Mouse (Mus musculus) heart, adult 8-10 months (tissue): ENCODE measurements around the gene Foxr1. TPM values are rescaled to one million over a fixed set of nuclear protein-coding genes. Genes with fewer than 3 reads are reported as not detected.

Experiments
- microRNA-seq: library from miRNA; unstranded; fragments of <30 nt; microRNA quantifications from one replicate; pipeline ENCODE4 v1.2.0, GENCODE M21; 2022
- total RNA-seq, 4 experiments: library from RNA; stranded (reverse); gene quantifications; 2 replicates each; pipeline ENCODE4 v1.2.4; 2022

Gene Foxr1
- total RNA-seq, 4 experiments from 2014 or later, result not detected

Small RNAs within 50 kb of the gene (microRNA-seq; reads per million reads assigned to microRNA genes)
- gene Mir7085, result 0.84 reads per million

Other genes starting within 250 kb of the Foxr1 start
- gene Cbl, start 207.1 kb downstream of the Foxr1 start, total RNA-seq, result 10 to 100 TPM; 14.8 to 18.9 (median 17.4) TPM
- not detected for gene Ccdc153, start 200.5 kb downstream of the Foxr1 start, total RNA-seq
- gene Pdzd3, start 189.7 kb downstream of the Foxr1 start, total RNA-seq, result 1 to 10 TPM; 3.6 to 7.1 (median 6.0) TPM
- gene Nlrx1, start 172.5 kb downstream of the Foxr1 start, total RNA-seq, result 10 to 100 TPM; 20.3 to 25.8 (median 24.9) TPM
- gene Abcg4, start 152.5 kb downstream of the Foxr1 start, total RNA-seq, result 1 to 10 TPM in 1 of 4 experiments, under 1 TPM in 3; 0.30 to 1.5 (median 0.52) TPM
- gene Hinfp, start 135.5 kb downstream of the Foxr1 start, total RNA-seq, result 1 to 10 TPM; 4.5 to 7.2 (median 6.3) TPM
- 10 to 100 TPM; 12.7 to 19.2 (median 14.1) TPM for gene C2cd2l, start 120.9 kb downstream of the Foxr1 start, total RNA-seq
- gene Dpagt1, start 115.1 kb downstream of the Foxr1 start, total RNA-seq, result 10 to 100 TPM; 19.4 to 23.5 (median 20.5) TPM
- gene H2afx, start 106.4 kb downstream of the Foxr1 start, total RNA-seq, result 10 to 100 TPM; 10.5 to 12.3 (median 11.4) TPM
- gene Hmbs, start 96.9 kb downstream of the Foxr1 start, total RNA-seq, result 10 to 100 TPM; 42.1 to 48.8 (median 45.4) TPM
- gene Vps11, start 79.5 kb downstream of the Foxr1 start, total RNA-seq, result 10 to 100 TPM; 15.3 to 20.2 (median 16.5) TPM
- gene Hyou1, start 61.6 kb downstream of the Foxr1 start, total RNA-seq, result 10 to 100 TPM; 50.4 to 82.6 (median 67.0) TPM
- gene Slc37a4, start 44.3 kb downstream of the Foxr1 start, total RNA-seq, result 10 to 100 TPM; 22.5 to 24.5 (median 22.9) TPM
- 100 to 1,000 TPM; 784 to 974 (median 849) TPM for gene Rps25, start 34.0 kb downstream of the Foxr1 start, total RNA-seq
- 10 to 100 TPM; 38.3 to 42.9 (median 41.2) TPM for gene Trappc4, start 33.5 kb downstream of the Foxr1 start, total RNA-seq
- gene Ccdc84, start 22.6 kb downstream of the Foxr1 start, total RNA-seq, result 1 to 10 TPM; 4.9 to 8.0 (median 5.5) TPM
- gene Upk2, start 13.8 kb upstream of the Foxr1 start, total RNA-seq, result under 1 TPM in 2 of 4 experiments, not detected in 2; 0.26 to 0.28 TPM
- gene Bcl9l, start 41.7 kb upstream of the Foxr1 start, total RNA-seq, result 10 to 100 TPM; 51.6 to 56.9 (median 53.9) TPM
- under 1 TPM in 3 of 4 experiments, not detected in 1; 0.11 to 0.72 (median 0.14) TPM for gene Cxcr5, start 120.7 kb upstream of the Foxr1 start, total RNA-seq
- gene Ddx6, start 163.8 kb upstream of the Foxr1 start, total RNA-seq, result 10 to 100 TPM; 78.5 to 93.2 (median 88.8) TPM
- not detected for gene Treh, start 232.1 kb upstream of the Foxr1 start, total RNA-seq